Mouse (Mus musculus) heart, embryonic 11.5 days (tissue): ENCODE measurements around the gene Sos1. TPM values are rescaled to one million over a fixed set of nuclear protein-coding genes. Genes with fewer than 3 reads are reported as not detected.

Experiments
- ATAC-seq: fragments of 200-750 bp; cut with Nextera tagmentation; replicated peaks from 2 replicates; pipeline ENCODE4 v1.8.0; 2017; ENCODE audit warnings: moderate library complexity; ENCODE audit not compliant: insufficient number of reproducible peaks, low FRiP score, low TSS enrichment
- H3K27ac ChIP-seq: fragments of 300-500 bp; sonication (generic); 2 replicates; pipeline ENCODE4 v1.5.1; 2014; ENCODE audit warnings: mild to moderate bottlenecking, low read depth, low read length
- H3K27me3 ChIP-seq: fragments of 300-500 bp; sonication (generic); 2 replicates; pipeline ENCODE4 v1.6.1; 2014; ENCODE audit warnings: mild to moderate bottlenecking, low read length, mixed read lengths; ENCODE audit not compliant: control insufficient read depth, insufficient read depth
- H3K36me3 ChIP-seq: fragments of 300-500 bp; sonication (generic); 2 replicates; pipeline ENCODE4 v1.6.1; 2014; ENCODE audit warnings: mild to moderate bottlenecking, low read length, moderate library complexity, mixed read lengths; ENCODE audit not compliant: control insufficient read depth, insufficient read depth
- H3K4me1 ChIP-seq: fragments of 300-500 bp; sonication (generic); 2 replicates; pipeline ENCODE4 v1.6.1; 2014; ENCODE audit warnings: low read length; ENCODE audit not compliant: control insufficient read depth, insufficient read depth
- H3K4me2 ChIP-seq: fragments of 300-500 bp; sonication (generic); 2 replicates; pipeline ENCODE4 v1.6.1; 2014; ENCODE audit warnings: mild to moderate bottlenecking, moderate library complexity
- H3K4me3 ChIP-seq: fragments of 300-500 bp; sonication (generic); 2 replicates; pipeline ENCODE4 v1.5.1; 2014; ENCODE audit warnings: low read depth, low read length
- H3K9ac ChIP-seq: fragments of 300-500 bp; sonication (generic); 2 replicates; pipeline ENCODE4 v1.6.1; 2014; ENCODE audit warnings: mild to moderate bottlenecking, low read depth, low read length, moderate library complexity
- H3K9me3 ChIP-seq: fragments of 300-500 bp; sonication (generic); replicated peaks from 2 replicates; pipeline ENCODE4 v1.6.1; 2016; ENCODE audit warnings: low read length; ENCODE audit not compliant: control insufficient read depth
- WGBS: fragments of 180-500 bp; shearing (Covaris S2); extraction: QIAGEN DNeasy Blood & Tissue Kit; methylation state at CpG from one replicate; pipeline ENCODE4 v1.1.7; 2014; ENCODE audit not compliant: insufficient replicate concordance; 5-methylcytosine and 5-hydroxymethylcytosine counted together
- polyA plus RNA-seq: library from polyadenylated mRNA; unstranded; fragments of >200 nt; fragmentation: Nextera tagmentation; extraction: Ambion mirVana; gene quantifications from 2 replicates; pipeline ENCODE4 v1.2.1, GENCODE M21; 2014

Gene Sos1
- polyA plus RNA-seq, 1 experiment from 2014 or later: 5.5 TPM

- H3K27ac ChIP-seq: no peak overlapping the region
- no peak overlapping the region for H3K9ac ChIP-seq
- H3K9me3 ChIP-seq: no peaks in the 10 kb centered on the region
- peaks cover 5% of the 10 kb centered on the region; the same call in 1 of the 2 replicates for H3K4me1 ChIP-seq
- 76% methylated on average over 4 of the region's 4 CpGs for WGBS
- no peak for ATAC-seq
- no peak overlapping the region for H3K4me3 ChIP-seq
- H3K4me2 ChIP-seq: no peak overlapping the region
- no peaks in the 10 kb centered on the region for H3K27me3 ChIP-seq
- no peaks in the 10 kb centered on the region for H3K36me3 ChIP-seq
These were observed 19.8 kb upstream of the Sos1 start for GRCm38 (mm10) chr17:80500025-80500424.

GRCm38 (mm10) chr17:80498600-80499268 lies 18.5 kb upstream of the Sos1 start:
- no peak for ATAC-seq
- Histone ChIP-seq H3K4me2 (no peak overlapping the region), H3K9ac (no peak overlapping the region), H3K4me3 (no peak overlapping the region), H3K4me1 (peaks cover 5% of the 10 kb centered on the region; the same call in 1 of the 2 replicates), H3K9me3 (no peaks in the 10 kb centered on the region), H3K27ac (no peak overlapping the region), H3K36me3 (no peaks in the 10 kb centered on the region), H3K27me3 (no peaks in the 10 kb centered on the region)
- 60% methylated on average over 11 of the region's 11 CpGs for WGBS

- Histone ChIP-seq H3K4me1 (peaks cover 5% of the 10 kb centered on the region; the same call in 1 of the 2 replicates), H3K4me2 (no peak overlapping the region), H3K9me3 (no peaks in the 10 kb centered on the region), H3K4me3 (no peak overlapping the region), H3K36me3 (no peaks in the 10 kb centered on the region), H3K27ac (no peak overlapping the region), H3K9ac (no peak overlapping the region), H3K27me3 (no peaks in the 10 kb centered on the region)
- no peak for ATAC-seq
- 85% methylated on average over 9 of the region's 9 CpGs for WGBS
These were observed 16.9 kb upstream of the Sos1 start for GRCm38 (mm10) chr17:80497183-80497601.

- H3K4me1 ChIP-seq: peaks cover 5% of the 10 kb centered on the region; the same call in 1 of the 2 replicates
- 81% methylated on average over 8 of the region's 8 CpGs for WGBS
- no peak overlapping the region for H3K4me3 ChIP-seq
- H3K27ac ChIP-seq: no peak overlapping the region
- H3K27me3 ChIP-seq: no peaks in the 10 kb centered on the region
- no peak overlapping the region for H3K9ac ChIP-seq
- no peak for ATAC-seq
- no peak overlapping the region for H3K4me2 ChIP-seq
- no peaks in the 10 kb centered on the region for H3K9me3 ChIP-seq
- no peaks in the 10 kb centered on the region for H3K36me3 ChIP-seq
These were observed 16.4 kb upstream of the Sos1 start for GRCm38 (mm10) chr17:80496607-80497170.

- H3K36me3 ChIP-seq: no peaks in the 10 kb centered on the region
- no peaks in the 10 kb centered on the region for H3K9me3 ChIP-seq
- no peak overlapping the region for H3K27ac ChIP-seq
- WGBS: 75% methylated on average over 6 of the region's 6 CpGs
- no peak overlapping the region for H3K9ac ChIP-seq
- no peak overlapping the region for H3K4me2 ChIP-seq
- no peak for ATAC-seq
- no peaks in the 10 kb centered on the region for H3K27me3 ChIP-seq
- peaks cover 1% of the 10 kb centered on the region; the same call in 1 of the 2 replicates for H3K4me1 ChIP-seq
- H3K4me3 ChIP-seq: no peak overlapping the region
These were observed 15.9 kb upstream of the Sos1 start for GRCm38 (mm10) chr17:80496185-80496584.

GRCm38 (mm10) chr17:80493891-80494290 lies 13.6 kb upstream of the Sos1 start:
- Histone ChIP-seq H3K27ac (no peak overlapping the region), H3K9me3 (no peaks in the 10 kb centered on the region), H3K4me3 (no peak overlapping the region), H3K36me3 (no peaks in the 10 kb centered on the region), H3K4me2 (no peak overlapping the region), H3K9ac (no peak overlapping the region), H3K4me1 (no peaks in the 10 kb centered on the region), H3K27me3 (no peaks in the 10 kb centered on the region)
- ATAC-seq: no peak
- WGBS: 84% methylated on average over 1 of the region's 1 CpGs

GRCm38 (mm10) chr17:80492811-80493210 lies 12.6 kb upstream of the Sos1 start:
- no peaks in the 10 kb centered on the region for H3K27me3 ChIP-seq
- H3K9ac ChIP-seq: no peak overlapping the region
- ATAC-seq: no peak
- no peak overlapping the region for H3K4me2 ChIP-seq
- H3K27ac ChIP-seq: no peak overlapping the region
- H3K4me1 ChIP-seq: no peaks in the 10 kb centered on the region
- H3K36me3 ChIP-seq: no peaks in the 10 kb centered on the region
- H3K4me3 ChIP-seq: no peak overlapping the region
- WGBS: 76% methylated on average over 4 of the region's 4 CpGs
- no peaks in the 10 kb centered on the region for H3K9me3 ChIP-seq

- no peak overlapping the region for H3K27ac ChIP-seq
- ATAC-seq: no peak
- H3K4me1 ChIP-seq: no peaks in the 10 kb centered on the region
- no peak overlapping the region for H3K4me2 ChIP-seq
- H3K9ac ChIP-seq: no peak overlapping the region
- H3K27me3 ChIP-seq: no peaks in the 10 kb centered on the region
- 92% methylated on average over 4 of the region's 4 CpGs for WGBS
- H3K36me3 ChIP-seq: no peaks in the 10 kb centered on the region
- no peak overlapping the region for H3K4me3 ChIP-seq
- H3K9me3 ChIP-seq: no peaks in the 10 kb centered on the region
These were observed 12.0 kb upstream of the Sos1 start for GRCm38 (mm10) chr17:80492274-80492673.

GRCm38 (mm10) chr17:80490166-80490565 lies 9.9 kb upstream of the Sos1 start:
- Histone ChIP-seq H3K9ac (no peak overlapping the region), H3K9me3 (no peaks in the 10 kb centered on the region), H3K4me2 (no peak overlapping the region), H3K4me3 (no peak overlapping the region), H3K27ac (no peak overlapping the region), H3K4me1 (no peaks in the 10 kb centered on the region), H3K27me3 (no peaks in the 10 kb centered on the region), H3K36me3 (no peaks in the 10 kb centered on the region)
- ATAC-seq: no peak
- WGBS: 64% methylated on average over 5 of the region's 5 CpGs
